Mouse (Mus musculus) hindbrain, embryonic 16.5 days (tissue): ENCODE results near the gene Epha5. TPM values are rescaled to one million over a fixed set of nuclear protein-coding genes. Genes with fewer than 3 reads are reported as not detected.
A peak's percentile ranks its signal among the peaks of the same experiment; 100 is the strongest.

Experiments
- ATAC-seq: fragments of 200-750 bp; cut with Nextera tagmentation; 2 replicates; pipeline ENCODE4 v1.8.0; 2017; ENCODE audit warnings: moderate TSS enrichment, moderate library complexity
- H3K27ac ChIP-seq: fragments of 300-500 bp; sonication (generic); 2 replicates; pipeline ENCODE4 v1.5.1; 2014; ENCODE audit warnings: low read depth, mild to moderate bottlenecking, control low read depth, low read length, moderate library complexity
- H3K27me3 ChIP-seq: fragments of 300-500 bp; sonication (generic); replicated peaks from 2 replicates; pipeline ENCODE4 v1.6.1; 2014; ENCODE audit warnings: low read length; ENCODE audit not compliant: control insufficient read depth, insufficient read depth
- H3K36me3 ChIP-seq: fragments of 300-500 bp; sonication (generic); 2 replicates; pipeline ENCODE4 v1.6.1; 2014; ENCODE audit warnings: mild to moderate bottlenecking, low read length, moderate library complexity, mixed read lengths; ENCODE audit not compliant: control insufficient read depth, insufficient read depth
- H3K4me1 ChIP-seq: fragments of 300-500 bp; sonication (generic); 2 replicates; pipeline ENCODE4 v1.6.1; 2014; ENCODE audit warnings: low read depth, low read length; ENCODE audit not compliant: control insufficient read depth, insufficient read depth
- H3K4me2 ChIP-seq: fragments of 300-500 bp; sonication (generic); 2 replicates; pipeline ENCODE4 v1.6.1; 2014; ENCODE audit warnings: mild to moderate bottlenecking, low read length, control low read depth, moderate library complexity
- H3K4me3 ChIP-seq: fragments of 300-500 bp; sonication (generic); 2 replicates; pipeline ENCODE4 v1.5.1; 2014; ENCODE audit warnings: mild to moderate bottlenecking, low read length, control low read depth, moderate library complexity
- H3K9ac ChIP-seq: fragments of 300-500 bp; sonication (generic); 2 replicates; pipeline ENCODE4 v1.6.1; 2014; ENCODE audit warnings: low read depth, mild to moderate bottlenecking, control low read depth, low read length, moderate library complexity
- H3K9me3 ChIP-seq: fragments of 300-500 bp; sonication (generic); 2 replicates; pipeline ENCODE4 v1.6.1; 2014; ENCODE audit warnings: mild to moderate bottlenecking, low read length, moderate library complexity; ENCODE audit not compliant: control insufficient read depth
- WGBS: fragments of 180-500 bp; shearing (Covaris S2); extraction: QIAGEN DNeasy Blood & Tissue Kit; methylation state at CpG from one replicate; pipeline ENCODE4 v1.1.7; 2014; 5-methylcytosine and 5-hydroxymethylcytosine counted together
- polyA plus RNA-seq: library from polyadenylated mRNA; unstranded; fragments of >200 nt; fragmentation: Nextera tagmentation; extraction: Ambion mirVana; gene quantifications from 2 replicates; pipeline ENCODE4 v1.2.1, GENCODE M21; 2015

The Epha5 gene
- polyA plus RNA-seq, 1 experiment from 2014 or later = 72.7 TPM

GRCm38 (mm10) chr5:84397085-84397484, 20.1 kb downstream of the Epha5 start:
- H3K4me2 ChIP-seq = no peak overlapping the region
- no peak for ATAC-seq
- H3K27ac ChIP-seq = no peak overlapping the region
- H3K9ac ChIP-seq = no peak overlapping the region
- H3K36me3 ChIP-seq = no peaks in the 10 kb centered on the region
- no peaks in the 10 kb centered on the region for H3K4me1 ChIP-seq
- no peaks in the 10 kb centered on the region for H3K9me3 ChIP-seq
- no peak overlapping the region for H3K4me3 ChIP-seq
- no peaks in the 10 kb centered on the region for H3K27me3 ChIP-seq
- WGBS = 49% methylated on average over 1 of the region's 1 CpGs

GRCm38 (mm10) chr5:84365334-84365733, 51.8 kb downstream of the Epha5 start:
- no peaks in the 10 kb centered on the region for H3K27me3 ChIP-seq
- no peaks in the 10 kb centered on the region for H3K36me3 ChIP-seq
- no peak overlapping the region for H3K27ac ChIP-seq
- 54% methylated on average over 5 of the region's 5 CpGs for WGBS
- H3K4me2 ChIP-seq = no peak overlapping the region
- no peak overlapping the region for H3K9ac ChIP-seq
- ATAC-seq = no peak
- H3K4me3 ChIP-seq = no peak overlapping the region
- H3K4me1 ChIP-seq = no peaks in the 10 kb centered on the region
- no peaks in the 10 kb centered on the region for H3K9me3 ChIP-seq

DNA sequence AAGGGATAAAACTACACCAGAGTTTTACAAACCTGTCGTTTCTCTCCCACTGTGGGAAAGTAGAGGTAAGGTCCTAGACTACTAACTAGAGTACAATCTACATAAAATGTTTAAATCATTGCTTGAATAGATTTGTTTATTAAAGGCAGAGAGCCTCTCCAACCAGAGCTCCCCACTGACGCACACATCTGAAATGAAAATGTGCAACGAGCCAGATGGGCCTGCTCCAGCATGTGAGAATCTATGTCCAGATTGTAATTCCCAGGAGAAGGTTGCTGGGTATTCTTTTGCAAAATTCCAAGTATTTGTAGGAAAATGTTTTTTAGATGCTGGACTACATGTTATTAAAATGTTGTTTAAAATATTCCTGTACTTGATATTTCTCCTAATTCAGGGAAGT, 57.8 kb downstream of the Epha5 start:
- Histone ChIP-seq H3K27ac (no peak overlapping the region), H3K9ac (no peak overlapping the region), H3K27me3 (no peaks in the 10 kb centered on the region), H3K36me3 (no peaks in the 10 kb centered on the region), H3K4me2 (no peak overlapping the region), H3K9me3 (no peaks in the 10 kb centered on the region), H3K4me3 (no peak overlapping the region), H3K4me1 (no peaks in the 10 kb centered on the region)
- ATAC-seq = no peak
- WGBS = 67% methylated on average over 3 of the region's 3 CpGs

DNA sequence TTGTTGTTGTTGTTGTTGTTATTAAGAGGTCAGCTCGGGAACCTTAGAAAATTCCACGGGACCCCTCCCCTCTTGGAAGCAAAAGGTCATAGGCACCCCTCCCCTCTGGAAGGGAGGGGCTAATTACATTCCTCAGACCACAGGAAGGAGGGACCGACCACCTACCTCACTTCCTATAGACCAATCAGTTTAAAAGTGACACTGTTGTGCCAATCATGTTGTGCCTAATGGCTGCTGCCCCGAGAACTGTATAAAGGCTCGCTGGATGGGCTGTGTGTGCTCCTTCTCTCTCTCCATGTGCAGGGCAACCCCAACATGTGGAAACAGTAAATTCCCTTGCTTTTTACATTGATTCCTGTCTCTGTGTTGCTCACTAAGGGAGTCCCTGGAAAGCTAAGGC, 64.1 kb downstream of the Epha5 start:
- no peaks in the 10 kb centered on the region for H3K4me1 ChIP-seq
- H3K27me3 ChIP-seq = no peaks in the 10 kb centered on the region
- 0 out of 2 replicates have a peak, but pooled peaks have one; percentile 27 for ATAC-seq
- no peak overlapping the region for H3K4me3 ChIP-seq
- H3K9ac ChIP-seq = no peak overlapping the region
- H3K27ac ChIP-seq = no peak overlapping the region
- H3K36me3 ChIP-seq = no peaks in the 10 kb centered on the region
- no peaks in the 10 kb centered on the region for H3K9me3 ChIP-seq
- no peak overlapping the region for H3K4me2 ChIP-seq
- WGBS = 88% methylated on average over 5 of the region's 5 CpGs

- no peaks in the 10 kb centered on the region for H3K27me3 ChIP-seq
- no peaks in the 10 kb centered on the region for H3K9me3 ChIP-seq
- H3K4me2 ChIP-seq = no peak overlapping the region
- H3K36me3 ChIP-seq = no peaks in the 10 kb centered on the region
- no peak for ATAC-seq
- 84% methylated on average over 2 of the region's 2 CpGs for WGBS
- H3K4me3 ChIP-seq = no peak overlapping the region
- H3K27ac ChIP-seq = no peak overlapping the region
- no peak overlapping the region for H3K9ac ChIP-seq
- no peaks in the 10 kb centered on the region for H3K4me1 ChIP-seq
Measured at GRCm38 (mm10) chr5:84346728-84347499, 70.3 kb downstream of the Epha5 start.

- Histone ChIP-seq H3K27me3 (no peaks in the 10 kb centered on the region), H3K36me3 (no peaks in the 10 kb centered on the region), H3K9me3 (no peaks in the 10 kb centered on the region), H3K9ac (no peak overlapping the region), H3K4me1 (no peaks in the 10 kb centered on the region), H3K27ac (no peak overlapping the region), H3K4me3 (no peak overlapping the region), H3K4me2 (no peak overlapping the region)
- no peak for ATAC-seq
- WGBS = 77% methylated on average over 3 of the region's 3 CpGs
Measured at GRCm38 (mm10) chr5:84335834-84336465, 81.2 kb downstream of the Epha5 start.

DNA sequence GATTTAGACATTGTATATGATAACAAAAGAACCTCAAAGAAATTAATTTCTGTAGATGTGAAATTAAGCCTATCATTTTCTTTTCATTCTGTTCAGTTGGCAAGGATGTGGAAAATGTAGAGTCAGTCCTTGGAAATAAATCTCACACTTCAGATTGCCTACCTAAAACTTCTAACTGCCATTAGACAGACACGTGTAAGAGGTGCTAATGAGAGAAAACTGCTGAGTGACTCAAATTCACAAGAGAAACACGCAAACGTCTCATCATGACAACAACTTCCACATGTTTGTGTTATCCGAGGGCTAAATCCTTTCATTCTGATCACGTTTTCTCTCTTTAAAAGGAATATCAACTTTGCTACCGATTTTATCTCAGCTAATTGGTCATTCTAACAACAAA, 82.7 kb downstream of the Epha5 start:
- H3K9me3 ChIP-seq = no peaks in the 10 kb centered on the region
- no peak overlapping the region for H3K9ac ChIP-seq
- H3K4me2 ChIP-seq = no peak overlapping the region
- no peaks in the 10 kb centered on the region for H3K4me1 ChIP-seq
- 82% methylated on average over 6 of the region's 6 CpGs for WGBS
- H3K4me3 ChIP-seq = no peak overlapping the region
- H3K27me3 ChIP-seq = no peaks in the 10 kb centered on the region
- ATAC-seq = no peak
- H3K27ac ChIP-seq = no peak overlapping the region
- H3K36me3 ChIP-seq = no peaks in the 10 kb centered on the region

DNA sequence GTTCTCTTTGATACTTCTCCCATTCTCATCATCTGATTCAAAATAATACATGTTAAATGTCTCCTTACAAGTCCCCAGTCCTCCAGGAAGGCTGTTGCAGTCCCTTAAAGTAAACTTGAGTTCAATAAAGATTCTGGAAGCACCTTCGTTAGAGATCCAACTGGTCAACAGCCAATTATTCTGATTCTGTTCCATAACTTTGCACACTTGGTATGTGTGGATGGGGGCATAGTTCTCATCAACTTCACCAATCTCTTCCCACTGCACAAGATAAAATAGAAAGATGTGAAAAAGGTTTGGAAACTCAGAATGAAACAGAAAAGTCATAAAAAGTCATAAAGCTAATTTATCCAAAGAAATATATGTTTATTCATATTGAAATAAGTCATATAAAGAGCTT, 85.6 kb downstream of the Epha5 start:
- no peak overlapping the region for H3K4me2 ChIP-seq
- no peaks in the 10 kb centered on the region for H3K36me3 ChIP-seq
- no peak for ATAC-seq
- no peaks in the 10 kb centered on the region for H3K4me1 ChIP-seq
- no peaks in the 10 kb centered on the region for H3K9me3 ChIP-seq
- H3K27me3 ChIP-seq = no peaks in the 10 kb centered on the region
- no peak overlapping the region for H3K27ac ChIP-seq
- H3K4me3 ChIP-seq = no peak overlapping the region
- no peak overlapping the region for H3K9ac ChIP-seq
- 88% methylated on average over 1 of the region's 1 CpGs for WGBS

DNA sequence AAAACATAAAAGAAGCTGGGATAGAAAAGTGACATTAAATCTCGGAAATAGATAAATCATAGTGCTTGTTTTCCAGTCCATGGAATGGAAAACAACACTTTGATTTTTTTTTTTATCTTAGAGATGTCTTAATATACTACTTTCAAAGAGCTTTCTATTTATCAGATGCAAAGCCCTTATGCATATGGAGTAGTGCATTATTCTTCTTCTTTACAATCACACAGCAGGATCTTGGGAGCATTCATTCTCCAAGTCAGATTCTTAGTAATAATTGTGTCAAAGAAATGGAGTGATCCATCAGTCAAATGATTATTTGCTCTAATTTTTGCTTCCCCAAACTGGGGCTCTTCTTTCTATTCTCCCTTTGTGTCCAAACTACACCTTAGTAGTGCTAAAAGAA, 96.6 kb downstream of the Epha5 start:
- Histone ChIP-seq H3K4me2 (no peak overlapping the region), H3K27me3 (no peaks in the 10 kb centered on the region), H3K36me3 (no peaks in the 10 kb centered on the region), H3K4me1 (no peaks in the 10 kb centered on the region), H3K27ac (no peak overlapping the region), H3K9ac (no peak overlapping the region), H3K4me3 (no peak overlapping the region), H3K9me3 (no peaks in the 10 kb centered on the region)
- 49% methylated on average over 1 of the region's 1 CpGs for WGBS
- no peak for ATAC-seq
